Mouse (Mus musculus): ENCODE results near the gene Zfp688. TPM values are rescaled to one million over a fixed set of nuclear protein-coding genes. Genes with fewer than 3 reads are reported as not detected.

Zfp688 gene
- total RNA-seq, 2 experiments from 2014 or later = 7.9 to 17.1 TPM

Other genes starting within 250 kb of the Zfp688 start
- gene Cd2bp2, start 226.0 kb downstream of the Zfp688 start, total RNA-seq (2015) = 16.1 and 19.0 TPM in 2 replicates
- gene Cd2bp2, start 226.0 kb downstream of the Zfp688 start, total RNA-seq (2017) = 51.8 and 57.5 TPM in 2 replicates
- 27.0 and 27.4 TPM in 2 replicates for gene Tbc1d10b, start 213.6 kb downstream of the Zfp688 start, total RNA-seq (2015)
- gene Tbc1d10b, start 213.6 kb downstream of the Zfp688 start, total RNA-seq (2017) = 59.8 and 74.2 TPM in 2 replicates
- 5.0 and 6.0 TPM in 2 replicates for gene Mylpf, start 213.2 kb downstream of the Zfp688 start, total RNA-seq (2015)
- 2.3 and 3.3 TPM in 2 replicates for gene Mylpf, start 213.2 kb downstream of the Zfp688 start, total RNA-seq (2017)
- 2.9 and 3.1 TPM in 2 replicates for gene Zfp553, start 189.0 kb downstream of the Zfp688 start, total RNA-seq (2015)
- gene Zfp553, start 189.0 kb downstream of the Zfp688 start, total RNA-seq (2017) = 5.9 and 9.7 TPM in 2 replicates
- gene Sept1, start 188.9 kb downstream of the Zfp688 start, total RNA-seq (2015) = 36.2 and 36.8 TPM in 2 replicates
- gene Sept1, start 188.9 kb downstream of the Zfp688 start, total RNA-seq (2017) = 31.2 and 42.7 TPM in 2 replicates
- 0.96 and 1.8 TPM in 2 replicates for gene Zfp771, start 177.8 kb downstream of the Zfp688 start, total RNA-seq (2015)
- gene Zfp771, start 177.8 kb downstream of the Zfp688 start, total RNA-seq (2017) = 0.28 and 0.73 TPM in 2 replicates
- gene Dctpp1, start 161.4 kb downstream of the Zfp688 start, total RNA-seq (2015) = 32.1 and 45.3 TPM in 2 replicates
- 23.3 and 31.0 TPM in 2 replicates for gene Dctpp1, start 161.4 kb downstream of the Zfp688 start, total RNA-seq (2017)
- gene Sephs2, start 148.0 kb downstream of the Zfp688 start, total RNA-seq (2015) = 55.5 and 61.6 TPM in 2 replicates
- 130 and 138 TPM in 2 replicates for gene Sephs2, start 148.0 kb downstream of the Zfp688 start, total RNA-seq (2017)
- gene Itgal, start 125.8 kb downstream of the Zfp688 start, total RNA-seq (2015) = 117 and 130 TPM in 2 replicates
- gene Itgal, start 125.8 kb downstream of the Zfp688 start, total RNA-seq (2017) = 59.4 and 72.4 TPM in 2 replicates
- gene Zfp768, start 76.5 kb downstream of the Zfp688 start, total RNA-seq (2015) = 2.0 and 2.4 TPM in 2 replicates
- 3.9 and 4.6 TPM in 2 replicates for gene Zfp768, start 76.5 kb downstream of the Zfp688 start, total RNA-seq (2017)
- 3.2 and 6.1 TPM in 2 replicates for gene Zfp747, start 46.0 kb downstream of the Zfp688 start, total RNA-seq (2015)
- 7.6 and 17.8 TPM in 2 replicates for gene Zfp747, start 46.0 kb downstream of the Zfp688 start, total RNA-seq (2017)
- gene 9130019O22Rik, start 34.9 kb downstream of the Zfp688 start, total RNA-seq (2015) = 1.8 TPM in 2 replicates
- gene 9130019O22Rik, start 34.9 kb downstream of the Zfp688 start, total RNA-seq (2017) = 5.0 TPM in 2 replicates
- gene E430018J23Rik, start 28.4 kb downstream of the Zfp688 start, total RNA-seq (2015) = 0.36 and 0.40 TPM in 2 replicates
- 1.7 and 2.8 TPM in 2 replicates for gene E430018J23Rik, start 28.4 kb downstream of the Zfp688 start, total RNA-seq (2017)
- 8.5 and 10.5 TPM in 2 replicates for gene Zfp764, start 15.2 kb downstream of the Zfp688 start, total RNA-seq (2015)
- gene Zfp764, start 15.2 kb downstream of the Zfp688 start, total RNA-seq (2017) = 9.1 and 9.5 TPM in 2 replicates
- 1.2 and 1.6 TPM in 2 replicates for gene Zfp689, start 27.1 kb upstream of the Zfp688 start, total RNA-seq (2015)
- 1.4 and 1.8 TPM in 2 replicates for gene Zfp689, start 27.1 kb upstream of the Zfp688 start, total RNA-seq (2017)
- gene Prr14, start 37.5 kb upstream of the Zfp688 start, total RNA-seq (2015) = 113 and 114 TPM in 2 replicates
- gene Prr14, start 37.5 kb upstream of the Zfp688 start, total RNA-seq (2017) = 37.0 and 46.2 TPM in 2 replicates
- gene Fbrs, start 57.1 kb upstream of the Zfp688 start, total RNA-seq (2015) = 115 and 138 TPM in 2 replicates
- 28.1 and 38.1 TPM in 2 replicates for gene Fbrs, start 57.1 kb upstream of the Zfp688 start, total RNA-seq (2017)
- 53.0 and 57.0 TPM in 2 replicates for gene Srcap, start 89.9 kb upstream of the Zfp688 start, total RNA-seq (2015)
- 15.8 and 21.1 TPM in 2 replicates for gene Srcap, start 89.9 kb upstream of the Zfp688 start, total RNA-seq (2017)
- gene Gm42715, start 97.5 kb upstream of the Zfp688 start, total RNA-seq (2015) = 14.8 and 16.7 TPM in 2 replicates
- gene Gm42715, start 97.5 kb upstream of the Zfp688 start, total RNA-seq (2017) = 5.4 and 8.3 TPM in 2 replicates
- not detected in 2 replicates for gene Tmem265, start 139.3 kb upstream of the Zfp688 start, total RNA-seq (2015)
- 2.5 TPM in 1 of 2 replicates, not detected in the other for gene Tmem265, start 139.3 kb upstream of the Zfp688 start, total RNA-seq (2017)
- 31.6 and 39.4 TPM in 2 replicates for gene Phkg2, start 151.3 kb upstream of the Zfp688 start, total RNA-seq (2015)
- 25.7 and 30.5 TPM in 2 replicates for gene Phkg2, start 151.3 kb upstream of the Zfp688 start, total RNA-seq (2017)
- gene Ccdc189, start 166.5 kb upstream of the Zfp688 start, total RNA-seq (2015) = 2.6 and 6.3 TPM in 2 replicates
- 2.5 and 11.0 TPM in 2 replicates for gene Ccdc189, start 166.5 kb upstream of the Zfp688 start, total RNA-seq (2017)
- 14.1 and 18.8 TPM in 2 replicates for gene Rnf40, start 166.7 kb upstream of the Zfp688 start, total RNA-seq (2015)
- 35.1 and 48.0 TPM in 2 replicates for gene Rnf40, start 166.7 kb upstream of the Zfp688 start, total RNA-seq (2017)
- gene Zfp629, start 193.7 kb upstream of the Zfp688 start, total RNA-seq (2015) = 3.5 TPM in 2 replicates
- 4.2 and 5.8 TPM in 2 replicates for gene Zfp629, start 193.7 kb upstream of the Zfp688 start, total RNA-seq (2017)